Mouse (Mus musculus) CH12F3 (cell line): ENCODE results near the gene Pam.
"Not testable (repeated sequence)": the region's sequence is repeated elsewhere in the genome, so short reads cannot be mapped to it uniquely, and the experiment has no call there.

ENCODE experiments used
- in situ Hi-C: fragments of 300-500 bp; cut with MboI; formaldehyde crosslinking; loops from 2 replicates; pipeline ENCODE4 v1.14.3; 2020; ENCODE audit warnings: low sequenced_read_pairs

The Pam gene

GRCm38 (mm10) chr1:97771727-97772126 lies 323.7 kb downstream of the Pam start:
- in situ Hi-C loops: no loop called here

- in situ Hi-C loops: no loop called here
Measured at GRCm38 (mm10) chr1:97771118-97771517, 324.3 kb downstream of the Pam start.

GRCm38 (mm10) chr1:97769904-97770753 lies 325.3 kb downstream of the Pam start, which contains the start of the genes Gin1 and Ppip5k2:
Gene Gin1 (plus strand): TSS chr1:97770172.
Gene Ppip5k2 (minus strand): TSS chr1:97770411.
- in situ Hi-C loops: no loop called here

- in situ Hi-C loops: no loop called here
Measured at GRCm38 (mm10) chr1:97769294-97769903, 326.0 kb downstream of the Pam start.

GRCm38 (mm10) chr1:97768906-97769293 lies 326.5 kb downstream of the Pam start:
- in situ Hi-C loops: no loop called here

GRCm38 (mm10) chr1:97768089-97768488 lies 327.4 kb downstream of the Pam start:
- in situ Hi-C loops: no loop called here

- in situ Hi-C loops: not testable (repeated sequence)
Measured at GRCm38 (mm10) chr1:97765712-97766111, 329.7 kb downstream of the Pam start.

GRCm38 (mm10) chr1:97761477-97761876 lies 334.0 kb downstream of the Pam start:
- in situ Hi-C loops: no loop called here

- in situ Hi-C loops: no loop called here
Measured at GRCm38 (mm10) chr1:97760598-97760997, 334.8 kb downstream of the Pam start.

- in situ Hi-C loops: no loop called here
Measured at GRCm38 (mm10) chr1:97759841-97760240, 335.6 kb downstream of the Pam start.

GRCm38 (mm10) chr1:97754392-97754791 lies 341.1 kb downstream of the Pam start:
- in situ Hi-C loops: no loop called here

GRCm38 (mm10) chr1:97753216-97753615 lies 342.2 kb downstream of the Pam start:
- in situ Hi-C loops: no loop called here

- in situ Hi-C loops: no loop called here
Measured at GRCm38 (mm10) chr1:97748163-97748562, 347.3 kb downstream of the Pam start.

- in situ Hi-C loops: no loop called here
Measured at GRCm38 (mm10) chr1:97746261-97746660, 349.2 kb downstream of the Pam start.

GRCm38 (mm10) chr1:97745712-97746111 lies 349.7 kb downstream of the Pam start:
- in situ Hi-C loops: no loop called here
